ENCODE assay signal across 23 mouse cellular contexts in genomic region chr19:55295556-55295955, GRCm38 (mm10). TPM values are rescaled to one million over a fixed set of nuclear protein-coding genes. Genes with fewer than 3 reads are reported as not detected.
"Had no signal": no experiment of that assay in that cellular context is flagged by ENCODE, and none has a peak within 500 bp of the region (broad histone marks: within the 10 kb centered on the region; RNA-seq: fewer than 3 reads in every experiment).

No protein-coding gene starts in this region.

- DNase-seq: kidney, adult 2 months; kidney, postnatal 25 days; layer of hippocampus, adult 9-11 months; lung, embryonic 14.5 days; lung, postnatal 36 days; midbrain, embryonic 14.5 days; right cerebral cortex, postnatal 4 days; thymus, adult 2 months; thymus, postnatal 14 days; thymus, postnatal 4 days had no signal

- H3K4me1 ChIP-seq: intestine, embryonic 15.5 days; limb, embryonic 13.5 days had no signal

- ATAC-seq: intestine, embryonic 15.5 days; lung, postnatal 0 days had no signal

- H3K27ac ChIP-seq: intestine, embryonic 15.5 days; kidney, postnatal 0 days; layer of hippocampus, adult 2 months; limb, embryonic 10.5 days; limb, embryonic 13.5 days; stomach, postnatal 0 days had no signal

- H3K4me3 ChIP-seq: intestine, embryonic 15.5 days; layer of hippocampus, adult 2 months; limb, embryonic 10.5 days; limb, embryonic 13.5 days had no signal

- H3K4me2 ChIP-seq: intestine, embryonic 15.5 days; limb, embryonic 13.5 days; lung, embryonic 14.5 days; midbrain, embryonic 11.5 days had no signal

- H3K9ac ChIP-seq: intestine, embryonic 15.5 days; limb, embryonic 13.5 days; lung, embryonic 14.5 days had no signal

- H3K9me3 ChIP-seq: intestine, embryonic 15.5 days; limb, embryonic 10.5 days; limb, embryonic 13.5 days had no signal

- H3K27me3 ChIP-seq: intestine, embryonic 15.5 days; limb, embryonic 13.5 days had no signal

RNA-seq across cellular contexts. Expression of gene Gucy2g, which starts 54.5 kb away (rescaled TPM):
- total RNA-seq: liver, adult 2 months; megakaryocyte-erythroid progenitor cell, adult 5-6 weeks; midbrain, postnatal 0 days had no signal
- polyA plus RNA-seq: intestine, embryonic 15.5 days; limb, embryonic 10.5 days; limb, embryonic 13.5 days; lung, embryonic 14.5 days; midbrain, embryonic 11.5 days; midbrain, postnatal 0 days; neural tube, embryonic 11.5 days; stomach, embryonic 14.5 days had no signal
